Mouse (Mus musculus) kidney, embryonic 14.5 days (tissue): ENCODE data around the gene Kcnip4. TPM values are rescaled to one million over a fixed set of nuclear protein-coding genes. Genes with fewer than 3 reads are reported as not detected.

Experiments
- ATAC-seq: fragments of 200-750 bp; cut with Nextera tagmentation; 2 replicates; pipeline ENCODE4 v1.8.0; 2017; ENCODE audit warnings: moderate number of reproducible peaks, mild to moderate bottlenecking, moderate TSS enrichment, moderate library complexity; ENCODE audit not compliant: low FRiP score, low TSS enrichment
- H3K27ac ChIP-seq: fragments of 300-500 bp; sonication (generic); 2 replicates; pipeline ENCODE4 v1.5.1; 2014; ENCODE audit warnings: low read depth, mild to moderate bottlenecking, low read length, moderate library complexity, mixed read lengths
- H3K27me3 ChIP-seq: fragments of 300-500 bp; sonication (generic); 2 replicates; pipeline ENCODE4 v1.6.1; 2014; ENCODE audit warnings: mild to moderate bottlenecking, low read length; ENCODE audit not compliant: control insufficient read depth, insufficient read depth
- H3K36me3 ChIP-seq: fragments of 300-500 bp; sonication (generic); 2 replicates; pipeline ENCODE4 v1.6.1; 2014; ENCODE audit warnings: low read length, mixed read lengths; ENCODE audit not compliant: control insufficient read depth, insufficient read depth
- H3K4me1 ChIP-seq: fragments of 300-500 bp; sonication (generic); 2 replicates; pipeline ENCODE4 v1.6.1; 2014; ENCODE audit warnings: low read length, mixed read lengths; ENCODE audit not compliant: control insufficient read depth, insufficient read depth
- H3K4me2 ChIP-seq: fragments of 300-500 bp; sonication (generic); replicated peaks from 2 replicates; pipeline ENCODE4 v1.6.1; 2014; ENCODE audit warnings: low read depth, mild to moderate bottlenecking, low read length
- H3K4me3 ChIP-seq: fragments of 300-500 bp; sonication (generic); 2 replicates; pipeline ENCODE4 v1.5.1; 2014; ENCODE audit warnings: mild to moderate bottlenecking, low read length
- H3K9ac ChIP-seq: fragments of 300-500 bp; sonication (generic); 2 replicates; pipeline ENCODE4 v1.6.1; 2014; ENCODE audit warnings: low read depth, mild to moderate bottlenecking, low read length, moderate library complexity
- H3K9me3 ChIP-seq: fragments of 300-500 bp; sonication (generic); 2 replicates; pipeline ENCODE4 v1.6.1; 2016; ENCODE audit warnings: low read length; ENCODE audit not compliant: control insufficient read depth
- WGBS: fragments of 180-500 bp; shearing (Covaris S2); extraction: QIAGEN DNeasy Blood & Tissue Kit; methylation state at CpG from one replicate; pipeline ENCODE4 v1.1.7; 2014; 5-methylcytosine and 5-hydroxymethylcytosine counted together
- polyA plus RNA-seq: library from polyadenylated mRNA; unstranded; fragments of >200 nt; fragmentation: Nextera tagmentation; extraction: Ambion mirVana; gene quantifications from 2 replicates; pipeline ENCODE4 v1.2.1, GENCODE M21; 2014

The Kcnip4 gene
- polyA plus RNA-seq, 1 experiment from 2014 or later = 1.4 TPM

- H3K4me2 ChIP-seq = no peak overlapping the region
- H3K9ac ChIP-seq = no peak overlapping the region
- no peaks in the 10 kb centered on the region for H3K36me3 ChIP-seq
- no peaks in the 10 kb centered on the region for H3K9me3 ChIP-seq
- ATAC-seq = no peak
- no peaks in the 10 kb centered on the region for H3K4me1 ChIP-seq
- H3K27me3 ChIP-seq = no peaks in the 10 kb centered on the region
- H3K4me3 ChIP-seq = no peak overlapping the region
- 92% methylated on average over 3 of the region's 3 CpGs for WGBS
- H3K27ac ChIP-seq = no peak overlapping the region
Observed at GRCm38 (mm10) chr5:49291801-49292200, 232.9 kb downstream of the Kcnip4 start.

GRCm38 (mm10) chr5:49285455-49286135 lies 239.1 kb downstream of the Kcnip4 start:
- no peak overlapping the region for H3K4me3 ChIP-seq
- H3K9ac ChIP-seq = no peak overlapping the region
- no peaks in the 10 kb centered on the region for H3K9me3 ChIP-seq
- no peaks in the 10 kb centered on the region for H3K36me3 ChIP-seq
- H3K4me1 ChIP-seq = 0 out of 2 replicates have a peak, but pooled peaks cover 4% of the 10 kb centered on the region
- no peak for ATAC-seq
- H3K4me2 ChIP-seq = peak overlapping the region; percentile 36
- H3K27me3 ChIP-seq = no peaks in the 10 kb centered on the region
- H3K27ac ChIP-seq = no peak overlapping the region
- WGBS = 19% methylated on average over 12 of the region's 12 CpGs

- WGBS = 43% methylated on average over 6 of the region's 6 CpGs
- Histone ChIP-seq H3K4me1 (0 out of 2 replicates have a peak, but pooled peaks cover 4% of the 10 kb centered on the region), H3K27me3 (no peaks in the 10 kb centered on the region), H3K4me3 (no peak overlapping the region), H3K9ac (no peak overlapping the region), H3K27ac (no peak overlapping the region), H3K9me3 (no peaks in the 10 kb centered on the region), H3K36me3 (no peaks in the 10 kb centered on the region), H3K4me2 (peak overlapping the region; percentile 36)
- ATAC-seq = no peak
Observed at GRCm38 (mm10) chr5:49284776-49285175, 239.9 kb downstream of the Kcnip4 start.

- Histone ChIP-seq H3K4me3 (no peak overlapping the region), H3K9me3 (no peaks in the 10 kb centered on the region), H3K27me3 (no peaks in the 10 kb centered on the region), H3K27ac (no peak overlapping the region), H3K4me1 (0 out of 2 replicates have a peak, but pooled peaks cover 4% of the 10 kb centered on the region), H3K36me3 (no peaks in the 10 kb centered on the region), H3K9ac (no peak overlapping the region), H3K4me2 (no peak overlapping the region)
- WGBS = 69% methylated on average over 5 of the region's 5 CpGs
- ATAC-seq = no peak
Observed at GRCm38 (mm10) chr5:49283403-49283802, 241.3 kb downstream of the Kcnip4 start.

GRCm38 (mm10) chr5:49271864-49272263 lies 252.8 kb downstream of the Kcnip4 start:
- no peaks in the 10 kb centered on the region for H3K9me3 ChIP-seq
- no peak overlapping the region for H3K4me2 ChIP-seq
- no peaks in the 10 kb centered on the region for H3K4me1 ChIP-seq
- no peaks in the 10 kb centered on the region for H3K36me3 ChIP-seq
- no peak for ATAC-seq
- H3K27me3 ChIP-seq = no peaks in the 10 kb centered on the region
- H3K27ac ChIP-seq = no peak overlapping the region
- no peak overlapping the region for H3K4me3 ChIP-seq
- H3K9ac ChIP-seq = no peak overlapping the region

- H3K4me1 ChIP-seq = no peaks in the 10 kb centered on the region
- ATAC-seq = no peak
- 93% methylated on average over 8 of the region's 8 CpGs for WGBS
Observed at GRCm38 (mm10) chr5:49268807-49269206, 255.9 kb downstream of the Kcnip4 start.

GRCm38 (mm10) chr5:49259356-49259755 lies 265.4 kb downstream of the Kcnip4 start:
- Histone ChIP-seq H3K27ac (no peak overlapping the region), H3K4me3 (no peak overlapping the region), H3K9ac (no peak overlapping the region), H3K4me2 (no peak overlapping the region), H3K27me3 (no peaks in the 10 kb centered on the region), H3K36me3 (no peaks in the 10 kb centered on the region), H3K9me3 (no peaks in the 10 kb centered on the region), H3K4me1 (no peaks in the 10 kb centered on the region)
- no peak for ATAC-seq
- whole genome bisulfite sequencing = 86% methylated on average over 4 of the region's 4 CpGs

More at GRCm38 (mm10) chr5:49268807-49269206, 255.9 kb downstream of the Kcnip4 start:
- H3K4me2 ChIP-seq = no peak overlapping the region
- no peak overlapping the region for H3K27ac ChIP-seq
- H3K36me3 ChIP-seq = no peaks in the 10 kb centered on the region
- H3K9ac ChIP-seq = no peak overlapping the region
- no peaks in the 10 kb centered on the region for H3K27me3 ChIP-seq
- no peaks in the 10 kb centered on the region for H3K9me3 ChIP-seq
- no peak overlapping the region for H3K4me3 ChIP-seq

GRCm38 (mm10) chr5:49256850-49257249 lies 267.9 kb downstream of the Kcnip4 start:
- ATAC-seq = no peak
- H3K4me3 ChIP-seq = no peak overlapping the region
- H3K4me1 ChIP-seq = no peaks in the 10 kb centered on the region
- no peaks in the 10 kb centered on the region for H3K36me3 ChIP-seq
- no peak overlapping the region for H3K27ac ChIP-seq
- 74% methylated on average over 3 of the region's 3 CpGs for WGBS
- no peak overlapping the region for H3K4me2 ChIP-seq
- no peak overlapping the region for H3K9ac ChIP-seq
- H3K9me3 ChIP-seq = no peaks in the 10 kb centered on the region
- no peaks in the 10 kb centered on the region for H3K27me3 ChIP-seq

GRCm38 (mm10) chr5:49255983-49256382 lies 268.7 kb downstream of the Kcnip4 start:
- H3K4me3 ChIP-seq = no peak overlapping the region
- ATAC-seq = no peak
- 77% methylated on average over 4 of the region's 4 CpGs for WGBS

More at GRCm38 (mm10) chr5:49255983-49256382, 268.7 kb downstream of the Kcnip4 start:
- Histone ChIP-seq H3K9me3 (no peaks in the 10 kb centered on the region), H3K4me1 (no peaks in the 10 kb centered on the region), H3K4me2 (no peak overlapping the region), H3K36me3 (no peaks in the 10 kb centered on the region), H3K27me3 (no peaks in the 10 kb centered on the region), H3K9ac (no peak overlapping the region), H3K27ac (no peak overlapping the region)
